Mouse (Mus musculus): ENCODE results near the gene Rusc2.

- TF ChIP-seq CTCF (IDR thresholded peaks at IDR 0.05; ENCODE audit: control insufficient read depth, insufficient read depth, low read length) (no peak), POLR2A (IDR thresholded peaks at IDR 0.05; ENCODE audit: borderline replicate concordance, control insufficient read depth, low read depth, low read length) (no peak)
Measured at GRCm38 (mm10) chr4:43371406-43371805, 10.4 kb upstream of the Rusc2 start.
